Mouse (Mus musculus): ENCODE data around the gene Ttc14. TPM values are rescaled to one million over a fixed set of nuclear protein-coding genes. Genes with fewer than 3 reads are reported as not detected.

Ttc14 gene
- polyA plus RNA-seq, 1 experiment from 2014 or later = 76.3 TPM

- Histone ChIP-seq H3K36me3 (no peaks in the 10 kb centered on the region), H3K27me3 (no peaks in the 10 kb centered on the region), H3K9me3 (no peaks in the 10 kb centered on the region), H3K27ac (no peak overlapping the region), H3K4me3 (no peak overlapping the region), H3K9ac (no peak overlapping the region), H3K4me1 (no peaks in the 10 kb centered on the region), H3K4me2 (no peak overlapping the region)
- no peak for ATAC-seq (ENCODE audit: insufficient number of reproducible peaks, insufficient read depth, low FRiP score, low TSS enrichment, low read depth)
- WGBS = 56% methylated on average over 1 of the region's 1 CpGs
Measured at GRCm38 (mm10) chr3:33853062-33853461, 53.4 kb downstream of the Ttc14 start.

- H3K27me3 ChIP-seq = no peaks in the 10 kb centered on the region
- no peak overlapping the region for H3K4me3 ChIP-seq
- no peak for ATAC-seq (ENCODE audit: insufficient number of reproducible peaks, insufficient read depth, low FRiP score, low TSS enrichment, low read depth)
- no peaks in the 10 kb centered on the region for H3K9me3 ChIP-seq
- H3K36me3 ChIP-seq = no peaks in the 10 kb centered on the region
- H3K4me1 ChIP-seq = no peaks in the 10 kb centered on the region
- no peak overlapping the region for H3K4me2 ChIP-seq
- 65% methylated on average over 3 of the region's 3 CpGs for WGBS
- no peak overlapping the region for H3K9ac ChIP-seq
- H3K27ac ChIP-seq = no peak overlapping the region
Measured at GRCm38 (mm10) chr3:33858939-33859338, 59.3 kb downstream of the Ttc14 start.

- Histone ChIP-seq H3K4me2 (no peak overlapping the region), H3K9me3 (no peaks in the 10 kb centered on the region), H3K4me1 (no peaks in the 10 kb centered on the region), H3K27ac (no peak overlapping the region), H3K4me3 (no peak overlapping the region), H3K36me3 (no peaks in the 10 kb centered on the region), H3K9ac (no peak overlapping the region), H3K27me3 (no peaks in the 10 kb centered on the region)
- ATAC-seq (ENCODE audit: insufficient number of reproducible peaks, insufficient read depth, low FRiP score, low TSS enrichment, low read depth) = no peak
Measured at GRCm38 (mm10) chr3:33864000-33864540, 64.4 kb downstream of the Ttc14 start.

Other genes starting within 250 kb of the Ttc14 start
- 3.8 and 6.9 TPM in 2 replicates for gene Ccdc39, start 44.5 kb downstream of the Ttc14 start, polyA plus RNA-seq (2015; fragmentation: Nextera tagmentation; extraction: Ambion mirVana)
- gene Fxr1, start 220.1 kb downstream of the Ttc14 start, polyA plus RNA-seq (2015; fragmentation: Nextera tagmentation; extraction: Ambion mirVana) = 61.9 and 64.5 TPM in 2 replicates